Comparison of ENCODE assay signal across 8 mouse cellular contexts in the genomic region with DNA sequence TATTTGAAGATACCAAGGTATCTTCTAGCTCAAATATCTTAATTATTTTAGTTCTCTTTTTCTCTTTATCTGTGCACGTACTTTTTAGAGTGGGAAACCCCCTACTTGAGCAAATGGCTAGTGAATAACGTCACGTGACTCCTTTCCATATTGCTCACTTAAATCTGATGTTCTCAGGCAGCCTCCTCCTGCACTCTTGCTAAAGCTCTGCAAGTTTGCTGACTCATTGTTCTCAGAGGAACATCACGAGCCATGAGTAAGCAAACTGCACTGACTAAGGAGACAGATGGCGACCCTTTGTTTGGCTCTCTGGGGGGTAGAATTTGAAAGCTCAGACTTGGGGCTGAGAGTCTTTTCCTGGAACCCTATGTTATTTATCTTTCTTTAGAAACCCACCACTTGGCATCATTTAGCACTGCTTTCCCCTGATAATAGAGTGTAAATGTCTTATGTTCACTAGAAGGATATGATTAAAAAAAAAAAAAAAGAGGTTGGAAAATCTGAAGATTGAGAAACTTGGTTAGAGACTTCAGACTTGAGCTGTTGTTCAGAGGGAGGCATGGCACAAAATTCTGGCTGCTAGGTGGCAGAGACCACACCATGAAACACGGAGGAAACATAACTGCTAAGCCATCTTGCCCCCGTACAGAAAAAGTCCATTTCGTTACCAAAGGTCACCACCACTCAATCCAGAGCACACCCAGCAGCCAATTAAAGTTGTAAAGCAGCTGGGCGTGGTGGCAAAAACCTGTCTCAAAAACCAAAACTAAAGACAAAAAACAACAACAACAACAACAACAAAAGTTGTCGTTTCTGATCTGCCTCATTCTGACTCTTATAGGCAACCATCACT. TPM values are rescaled to one million over a fixed set of nuclear protein-coding genes. Genes with fewer than 3 reads are reported as not detected.
DNase-seq lines count a peak whose midpoint lies in the region; ATAC-seq and TF ChIP-seq lines count a peak whose summit lies in the region.
"Had no signal": no experiment of that assay in that cellular context is flagged by ENCODE, and none has a peak within 500 bp of the region (broad histone marks: within the 10 kb centered on the region; RNA-seq: fewer than 3 reads in every experiment).

No protein-coding gene starts in this region.

- no peaks in the 10 kb centered on the region for H3K36me3 ChIP-seq in midbrain, postnatal 0 days (ENCODE audit: insufficient read depth, low read length)
- H3K36me3 ChIP-seq in midbrain, embryonic 15.5 days (replicated peaks) = no peaks in the 10 kb centered on the region

- no peak for ATAC-seq in midbrain, postnatal 0 days (ENCODE audit: low FRiP score)
- ATAC-seq in midbrain, embryonic 15.5 days (replicated peaks) = no peak
- peak; percentile 58 for ATAC-seq in inflammation-experienced regulatory T-cells, adult 6 months

- peak; percentile 52 for DNase-seq in midbrain, postnatal 0 days (ENCODE audit: low spot score)
- peak; percentile 85 for DNase-seq in NIH3T3 (ENCODE audit: low read depth)
- DNase-seq in right cerebral cortex, postnatal 36 days (ENCODE audit: low spot score in 2 of 2) = peak; percentile 32 to 69
- no peak for DNase-seq in kidney, adult 11 months
- DNase-seq in adrenal gland, adult 18-20 months (ENCODE audit: low spot score in 2 of 2) = no peak
- DNase-seq: lung, adult 2 months had no signal

- H3K9me3 ChIP-seq in midbrain, postnatal 0 days (ENCODE audit: low read length) = no peaks in the 10 kb centered on the region
- H3K9me3 ChIP-seq in midbrain, embryonic 15.5 days = no peaks in the 10 kb centered on the region

- no peak overlapping the region for H3K27ac ChIP-seq in midbrain, postnatal 0 days (ENCODE audit: low read depth, low read length)
- H3K27ac ChIP-seq in midbrain, embryonic 15.5 days = no peak overlapping the region

- no peak overlapping the region for H3K4me2 ChIP-seq in midbrain, postnatal 0 days (ENCODE audit: low read depth, low read length, poor library complexity, severe bottlenecking)
- no peak overlapping the region for H3K4me2 ChIP-seq in midbrain, embryonic 15.5 days

- no peak overlapping the region for H3K9ac ChIP-seq in midbrain, postnatal 0 days (replicated peaks; ENCODE audit: low read length, poor library complexity, severe bottlenecking)
- H3K9ac ChIP-seq in midbrain, embryonic 15.5 days = no peak overlapping the region

- H3K4me3 ChIP-seq in midbrain, postnatal 0 days (ENCODE audit: low read depth, low read length) = no peak overlapping the region
- no peak overlapping the region for H3K4me3 ChIP-seq in midbrain, embryonic 15.5 days

- H3K4me1 ChIP-seq in midbrain, postnatal 0 days (ENCODE audit: insufficient read depth, low read length) = no peaks in the 10 kb centered on the region
- no peaks in the 10 kb centered on the region for H3K4me1 ChIP-seq in midbrain, embryonic 15.5 days

- TF ChIP-seq CTCF in midbrain, postnatal 0 days (IDR thresholded peaks at IDR 0.05) = no peak

- WGBS in midbrain, postnatal 0 days = 64% methylated on average over 10 of the region's 10 CpGs
- 66% methylated on average over 10 of the region's 10 CpGs for WGBS in midbrain, embryonic 15.5 days

- H3K27me3 ChIP-seq in midbrain, postnatal 0 days (ENCODE audit: insufficient read depth, low read length) = no peaks in the 10 kb centered on the region
- no peaks in the 10 kb centered on the region for H3K27me3 ChIP-seq in midbrain, embryonic 15.5 days (replicated peaks)

RNA-seq across cellular contexts. Expression of a gene that starts 21.8 kb away (rescaled TPM):
- total RNA-seq in midbrain, postnatal 0 days (2014; rRNA removed) = 81.4 and 86.1 TPM in 2 replicates
- 169 and 174 TPM in 2 replicates for polyA plus RNA-seq in midbrain, postnatal 0 days (2015; fragmentation: Nextera tagmentation; extraction: Ambion mirVana)
- 147 and 148 TPM in 2 replicates for polyA plus RNA-seq in midbrain, embryonic 15.5 days (2015; fragmentation: Nextera tagmentation; extraction: Ambion mirVana)
- polyA plus RNA-seq in inflammation-experienced regulatory T-cells, adult 6 months (2017; shearing (Covaris generic)) = 10 to 100 TPM; 51.6 to 80.7 (median 51.8) TPM
- total RNA-seq in adrenal gland, adult 18-20 months (2021) = 100 to 1,000 TPM in 1 of 2 experiments, 10 to 100 TPM in 1; 96.8 to 104 TPM

RNA-seq across cellular contexts. Expression of a gene that starts 24.1 kb away (rescaled TPM):
- 0.28 TPM in 1 of 2 replicates, not detected in the other for total RNA-seq in midbrain, postnatal 0 days (2014; rRNA removed)
- polyA plus RNA-seq in midbrain, postnatal 0 days (2015; fragmentation: Nextera tagmentation; extraction: Ambion mirVana) = not detected in 2 replicates
- polyA plus RNA-seq in midbrain, embryonic 15.5 days (2015; fragmentation: Nextera tagmentation; extraction: Ambion mirVana) = not detected in 2 replicates
- polyA plus RNA-seq in inflammation-experienced regulatory T-cells, adult 6 months (2017; shearing (Covaris generic)) = 1 to 10 TPM in 1 of 3 experiments, under 1 TPM in 1, not detected in 1; 0.59 to 2.7 TPM
- under 1 TPM in 1 of 2 experiments, not detected in 1; 0.58 TPM for total RNA-seq in adrenal gland, adult 18-20 months (2021)

Comparison
In these comparisons a context has a peak if more than half of its experiments do, and no peak if none do; other contexts are left out.
1. DNase-seq: peak in midbrain, postnatal 0 days (single experiment), NIH3T3 (single experiment) and right cerebral cortex, postnatal 36 days (2 of 2); none in kidney, adult 11 months (single experiment) and adrenal gland, adult 18-20 months (0 of 2).